Mouse (Mus musculus): Measurements from ENCODE around the gene Lime1. TPM values are rescaled to one million over a fixed set of nuclear protein-coding genes. Genes with fewer than 3 reads are reported as not detected.
A peak's percentile ranks its signal among the peaks of the same experiment; 100 is the strongest.

Lime1 gene
- total RNA-seq (2021), result 10 to 100 TPM; 40.8 to 44.9 TPM

GRCm38 (mm10) chr2:181379778-181380177, at the start of gene Lime1:
Gene Lime1 (plus strand): TSS chr2:181380078.
- DNase-seq, result no peak
- intact Hi-C loops (cut with DNase I), result no loop called here

GRCm38 (mm10) chr2:181332542-181332941, 47.3 kb upstream of the Lime1 start:
- no peak for DNase-seq
- intact Hi-C loops (cut with DNase I), result no loop called here

GRCm38 (mm10) chr2:181334023-181334422, 45.9 kb upstream of the Lime1 start:
- peak; percentile 64 for DNase-seq
- intact Hi-C loops (cut with DNase I), result no loop called here

GRCm38 (mm10) chr2:181340426-181340825, 39.5 kb upstream of the Lime1 start:
- intact Hi-C loops (cut with DNase I), result no loop called here
- peak; percentile 30 for DNase-seq

- no peak for DNase-seq
- intact Hi-C loops (cut with DNase I), result no loop called here
Measured at GRCm38 (mm10) chr2:181342766-181343165, 37.1 kb upstream of the Lime1 start.

GRCm38 (mm10) chr2:181356780-181357179, 23.1 kb upstream of the Lime1 start:
- intact Hi-C loops (cut with DNase I), result no loop called here
- no peak for DNase-seq

- intact Hi-C loops (cut with DNase I), result no loop called here
- no peak for DNase-seq
Measured at GRCm38 (mm10) chr2:181363946-181364345, 15.9 kb upstream of the Lime1 start.

- intact Hi-C loops (cut with DNase I), result no loop called here
- DNase-seq, result no peak
Measured at GRCm38 (mm10) chr2:181364487-181364859, 15.4 kb upstream of the Lime1 start.

GRCm38 (mm10) chr2:181364860-181365596, 14.8 kb upstream of the Lime1 start, which contains the start of the genes Zgpat and Arfrp1:
Gene Zgpat (plus strand): TSS chr2:181364928.
Gene Arfrp1 (minus strand): TSS chr2:181365404.
- intact Hi-C loops (cut with DNase I), result no loop called here

GRCm38 (mm10) chr2:181365655-181366075, 14.2 kb upstream of the Lime1 start:
- DNase-seq, result peak; percentile 28
- intact Hi-C loops (cut with DNase I), result no loop called here

More at GRCm38 (mm10) chr2:181364860-181365596, 14.8 kb upstream of the Lime1 start, which contains the start of the genes Zgpat and Arfrp1:
- DNase-seq, result peak; percentile 87

- intact Hi-C loops (cut with DNase I), result no loop called here
- no peak for DNase-seq
Measured at GRCm38 (mm10) chr2:181370001-181370400, 9.9 kb upstream of the Lime1 start.

GRCm38 (mm10) chr2:181375787-181376186, 4.1 kb upstream of the Lime1 start:
- intact Hi-C loops (cut with DNase I), result no loop called here
- no peak for DNase-seq

GRCm38 (mm10) chr2:181377230-181377629, 2.6 kb upstream of the Lime1 start:
- no peak for DNase-seq
- intact Hi-C loops (cut with DNase I), result no loop called here

- no peak for DNase-seq
- intact Hi-C loops (cut with DNase I), result no loop called here
Measured at GRCm38 (mm10) chr2:181378701-181379100, 1.2 kb upstream of the Lime1 start.

GRCm38 (mm10) chr2:181380251-181380650, 373 bp downstream of the Lime1 start:
- intact Hi-C loops (cut with DNase I), result no loop called here
- no peak for DNase-seq

- intact Hi-C loops (cut with DNase I), result no loop called here
- no peak for DNase-seq
Measured at GRCm38 (mm10) chr2:181381107-181381506, 1.2 kb downstream of the Lime1 start.

GRCm38 (mm10) chr2:181381631-181382306, 1.9 kb downstream of the Lime1 start:
- intact Hi-C loops (cut with DNase I), result no loop called here
- DNase-seq, result no peak

- intact Hi-C loops (cut with DNase I), result no loop called here
- DNase-seq, result no peak
Measured at GRCm38 (mm10) chr2:181384463-181384862, 4.6 kb downstream of the Lime1 start.

GRCm38 (mm10) chr2:181384919-181385391, 5.1 kb downstream of the Lime1 start:
- intact Hi-C loops (cut with DNase I), result no loop called here
- peak; percentile 78 for DNase-seq

- intact Hi-C loops (cut with DNase I), result no loop called here
- DNase-seq, result peak; percentile 39
Measured at GRCm38 (mm10) chr2:181385885-181386284, 6.0 kb downstream of the Lime1 start.

GRCm38 (mm10) chr2:181386663-181387210, 6.9 kb downstream of the Lime1 start:
- intact Hi-C loops (cut with DNase I), result no loop called here
- no peak for DNase-seq
